25 mouse cellular contexts compared by ENCODE assay signal in the genomic region with DNA sequence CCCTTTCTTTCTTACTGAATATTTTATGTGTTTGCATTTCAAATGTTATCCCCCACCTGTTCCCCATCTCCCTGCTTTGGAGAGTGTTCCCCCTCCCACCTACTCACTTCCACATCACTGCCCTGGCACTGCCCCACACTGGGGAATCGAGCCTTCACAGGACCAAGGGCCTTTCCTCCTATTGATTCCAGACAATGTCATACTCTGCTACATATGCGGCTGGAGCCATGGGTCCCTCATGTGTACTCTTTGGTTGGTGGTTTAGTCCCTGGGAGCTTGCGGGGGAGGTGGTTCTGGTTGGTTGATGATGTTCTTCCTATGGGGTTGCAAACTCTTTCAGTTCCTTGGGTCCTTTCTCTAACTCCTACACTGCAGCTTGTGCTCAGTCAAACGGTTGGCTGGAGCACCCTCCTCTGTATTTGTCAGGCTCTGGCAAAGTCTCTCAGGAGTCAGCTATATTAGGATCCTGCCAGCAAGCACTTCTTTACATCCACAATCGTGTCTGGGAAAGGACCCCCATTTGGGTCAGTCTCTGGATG.
"Had no signal": no experiment of that assay in that cellular context is flagged by ENCODE, and none has a peak within 500 bp of the region (broad histone marks: within the 10 kb centered on the region; RNA-seq: fewer than 3 reads in every experiment).

No protein-coding gene starts in this region.

- H3K27me3 ChIP-seq: heart, embryonic 12.5 days; hindbrain, embryonic 12.5 days; intestine, embryonic 15.5 days; limb, embryonic 12.5 days; liver, embryonic 13.5 days; liver, embryonic 15.5 days had no signal

- H3K4me1 ChIP-seq: heart, embryonic 12.5 days; hindbrain, embryonic 12.5 days; intestine, embryonic 15.5 days; limb, embryonic 10.5 days; limb, embryonic 12.5 days; liver, embryonic 13.5 days; liver, embryonic 15.5 days had no signal

- H3K4me2 ChIP-seq: heart, embryonic 12.5 days; hindbrain, embryonic 12.5 days; hindbrain, embryonic 14.5 days; intestine, embryonic 15.5 days; limb, embryonic 12.5 days; liver, embryonic 11.5 days; liver, embryonic 13.5 days; liver, embryonic 15.5 days had no signal

- H3K4me3 ChIP-seq: gastrocnemius, adult 2 months; heart, adult 2 months; heart, embryonic 12.5 days; hindbrain, embryonic 10.5 days; hindbrain, embryonic 12.5 days; intestine, embryonic 15.5 days; layer of hippocampus, adult 2 months; limb, embryonic 10.5 days; limb, embryonic 12.5 days; liver, embryonic 13.5 days; liver, embryonic 15.5 days had no signal

- H3K27ac ChIP-seq: gastrocnemius, adult 2 months; heart, adult 2 months; hindbrain, embryonic 10.5 days; hindbrain, embryonic 12.5 days; hindbrain, embryonic 14.5 days; intestine, embryonic 15.5 days; layer of hippocampus, adult 2 months; limb, embryonic 10.5 days; limb, embryonic 12.5 days; liver, embryonic 13.5 days; liver, embryonic 15.5 days had no signal

- H3K36me3 ChIP-seq: heart, embryonic 12.5 days; hindbrain, embryonic 10.5 days; hindbrain, embryonic 12.5 days; intestine, embryonic 15.5 days; limb, embryonic 10.5 days; limb, embryonic 12.5 days; liver, embryonic 13.5 days; liver, embryonic 15.5 days had no signal

- ATAC-seq: forebrain, embryonic 16.5 days; hindbrain, embryonic 16.5 days; inflammation-experienced regulatory T-cells, adult 6 months; intestine, embryonic 15.5 days; intestine, postnatal 0 days; liver, postnatal 0 days had no signal

- DNase-seq: gastrocnemius, adult 2 months; gastrocnemius, postnatal 10 days; gastrocnemius, postnatal 25 days; heart, adult 2 months; heart, postnatal 10 days; heart, postnatal 4 days; kidney, adult 18-20 months; kidney, adult 8-10 months; liver; liver, embryonic 13.5 days; liver, postnatal 0 days had no signal

- H3K9me3 ChIP-seq: heart, embryonic 12.5 days; hindbrain, embryonic 10.5 days; hindbrain, embryonic 12.5 days; intestine, embryonic 15.5 days; limb, embryonic 10.5 days; limb, embryonic 12.5 days; liver, embryonic 13.5 days; liver, embryonic 15.5 days had no signal

- H3K9ac ChIP-seq: heart, embryonic 12.5 days; hindbrain, embryonic 12.5 days; hindbrain, embryonic 14.5 days; intestine, embryonic 15.5 days; limb, embryonic 12.5 days; liver, embryonic 13.5 days; liver, embryonic 15.5 days; liver, postnatal 0 days had no signal
